Mouse (Mus musculus): Measurements from ENCODE around the gene Zxdb. TPM values are rescaled to one million over a fixed set of nuclear protein-coding genes. Genes with fewer than 3 reads are reported as not detected.
"Not testable (repeated sequence)": the region's sequence is repeated elsewhere in the genome, so short reads cannot be mapped to it uniquely, and the experiment has no call there.

Gene Zxdb
- 10 to 100 TPM; 20.3 to 20.8 TPM for total RNA-seq (2021)
- long read RNA-seq, full-length matches to known transcripts: 6 of 6 reads
- long read RNA-seq, partial matches to known transcripts: 0 of 6 reads
- long read RNA-seq, other reads (novel, unspliced or antisense): 0 of 6 reads

GRCm38 (mm10) chrX:94724192-94724971 is at the start of gene Zxdb:
TSS of gene Zxdb (plus strand) at chrX:94724569.
- DNase-seq (ENCODE audit: low spot score in 2 of 2): not testable (repeated sequence)

DNA sequence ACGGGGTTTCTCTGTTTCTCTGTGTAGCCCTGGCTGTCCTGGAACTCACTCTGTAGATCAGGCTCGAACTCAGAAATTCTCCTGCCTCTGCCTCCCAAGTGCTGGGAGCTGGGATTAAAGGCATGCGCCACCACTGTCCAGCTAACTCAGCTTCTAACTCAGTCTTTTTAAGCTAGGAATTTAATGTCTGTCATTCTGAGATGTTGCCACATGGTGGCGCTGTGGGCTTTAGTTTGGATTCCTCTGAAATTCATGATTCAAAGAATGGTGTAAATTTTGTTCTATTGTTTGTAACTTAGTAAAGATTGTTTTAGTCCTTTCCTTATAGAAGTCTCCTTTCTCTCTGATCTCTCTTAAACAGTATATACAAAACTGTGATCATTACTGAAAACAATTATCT is 49.4 kb upstream of the Zxdb start:
- DNase-seq (ENCODE audit: low spot score in 2 of 2): peak; percentile 2 to 71

DNA sequence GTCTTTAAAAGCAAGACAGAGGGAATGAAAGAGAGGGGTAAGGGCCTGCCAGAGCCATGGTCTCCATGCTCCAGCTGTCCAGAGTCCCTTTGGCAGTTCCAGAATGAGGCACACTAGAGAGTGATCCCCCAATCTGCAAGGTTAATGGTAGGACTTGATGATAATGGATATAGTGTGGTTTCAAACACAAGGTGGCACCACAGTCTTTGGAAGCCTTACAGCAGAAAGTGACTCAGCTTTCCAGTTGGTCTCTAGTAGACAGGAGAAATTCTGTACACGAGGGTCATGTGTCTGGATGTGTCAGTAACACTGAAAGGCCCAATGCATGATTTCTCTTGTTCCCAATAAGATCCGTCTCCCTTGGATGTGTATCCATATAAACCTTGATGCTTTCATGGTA is 42.8 kb upstream of the Zxdb start:
- not testable (repeated sequence) for DNase-seq (ENCODE audit: low spot score in 2 of 2)

DNA sequence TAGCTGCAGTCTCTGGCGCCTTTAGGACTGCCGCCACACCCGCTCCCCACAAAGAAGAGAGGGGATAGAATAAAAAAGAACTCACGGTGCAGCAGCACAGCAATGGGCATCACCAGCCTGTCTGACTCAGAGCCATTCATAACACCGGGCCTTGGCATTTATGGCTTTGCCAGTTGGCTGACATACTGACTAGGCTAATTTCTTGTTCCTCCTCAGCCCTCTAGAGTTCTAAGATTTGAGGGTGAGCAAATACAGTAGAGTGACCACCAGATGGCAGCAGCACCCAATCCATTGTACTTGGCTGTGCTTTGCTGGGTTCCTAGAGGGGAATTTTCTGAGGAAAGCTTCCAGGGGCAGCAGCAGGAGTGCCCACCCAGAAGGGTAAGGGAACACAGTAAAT is 34.8 kb upstream of the Zxdb start:
- peak in 1 of 2 experiments; percentile 2 for DNase-seq (ENCODE audit: low spot score in 2 of 2)

GRCm38 (mm10) chrX:94706676-94707075 is 17.7 kb upstream of the Zxdb start:
- DNase-seq (ENCODE audit: low spot score in 2 of 2): not testable (repeated sequence)

GRCm38 (mm10) chrX:94709752-94710151 is 14.6 kb upstream of the Zxdb start:
- not testable (repeated sequence) for DNase-seq (ENCODE audit: low spot score in 2 of 2)

GRCm38 (mm10) chrX:94724972-94725569 is 702 bp downstream of the Zxdb start:
- DNase-seq (ENCODE audit: low spot score in 2 of 2): not testable (repeated sequence)

- DNase-seq (ENCODE audit: low spot score in 2 of 2): not testable (repeated sequence)
Observed at GRCm38 (mm10) chrX:94725627-94726083, 1.3 kb downstream of the Zxdb start.

- no peak for DNase-seq (ENCODE audit: low spot score in 2 of 2)
Observed at GRCm38 (mm10) chrX:94731596-94731995, 7.2 kb downstream of the Zxdb start.

DNA sequence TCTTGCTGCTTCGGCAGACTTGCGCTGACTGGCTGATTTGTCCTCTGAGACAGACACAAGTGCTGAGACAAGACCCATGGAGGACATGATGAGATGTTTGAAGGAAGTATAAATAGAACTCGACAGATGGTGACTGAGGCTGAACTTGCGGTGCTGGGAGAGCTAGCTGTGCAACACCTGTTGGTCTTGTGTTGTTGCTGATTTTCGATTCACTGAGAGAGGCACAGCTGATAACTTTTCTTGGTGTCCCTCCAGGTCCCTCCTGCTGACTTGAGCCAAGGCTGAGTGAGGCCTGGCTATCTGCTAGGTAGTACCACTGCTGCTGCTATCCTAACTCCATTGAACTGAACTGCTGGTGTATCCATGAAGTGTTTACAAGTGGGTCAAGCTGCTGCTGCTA is 29.4 kb downstream of the Zxdb start:
- no peak for DNase-seq (ENCODE audit: low spot score in 2 of 2)

- DNase-seq (ENCODE audit: low spot score in 2 of 2): peak in 1 of 2 experiments; percentile 2
Observed at GRCm38 (mm10) chrX:94759959-94760358, 35.6 kb downstream of the Zxdb start.

GRCm38 (mm10) chrX:94773876-94774275 is 49.5 kb downstream of the Zxdb start:
- no peak for DNase-seq (ENCODE audit: low spot score in 2 of 2)

Other genes starting within 250 kb of the Zxdb start
- gene Maged1, start 182.4 kb upstream of the Zxdb start, total RNA-seq (2021): 100 to 1,000 TPM; 525 to 550 TPM
- 10 to 100 TPM; 37.9 to 41.4 TPM for gene Gspt2, start 88.5 kb upstream of the Zxdb start, total RNA-seq (2021)

Measured in layer of hippocampus, adult 18-20 months (tissue).